Mouse (Mus musculus) hindbrain, embryonic 13.5 days (tissue): Measurements from ENCODE around the gene Nepn. TPM values are rescaled to one million over a fixed set of nuclear protein-coding genes. Genes with fewer than 3 reads are reported as not detected.

Source experiments
- ATAC-seq: fragments of 200-750 bp; cut with Nextera tagmentation; 2 replicates; pipeline ENCODE4 v1.8.0; 2017; ENCODE audit warnings: moderate TSS enrichment; ENCODE audit not compliant: low FRiP score
- H3K27ac ChIP-seq: fragments of 300-500 bp; sonication (generic); 2 replicates; pipeline ENCODE4 v1.5.1; 2015; ENCODE audit warnings: inconsistent platforms, mild to moderate bottlenecking, moderate library complexity
- H3K27me3 ChIP-seq: fragments of 300-500 bp; sonication (generic); 2 replicates; pipeline ENCODE4 v1.6.1; 2015; ENCODE audit warnings: mild to moderate bottlenecking, inconsistent platforms
- H3K36me3 ChIP-seq: fragments of 300-500 bp; sonication (generic); 2 replicates; pipeline ENCODE4 v1.6.1; 2015; ENCODE audit warnings: mild to moderate bottlenecking, inconsistent platforms
- H3K4me1 ChIP-seq: fragments of 300-500 bp; sonication (generic); replicated peaks from 2 replicates; pipeline ENCODE4 v1.6.1; 2015; ENCODE audit warnings: inconsistent platforms
- H3K4me2 ChIP-seq: fragments of 300-500 bp; sonication (generic); 2 replicates; pipeline ENCODE4 v1.6.1; 2015; ENCODE audit warnings: inconsistent platforms, mild to moderate bottlenecking, moderate library complexity
- H3K4me3 ChIP-seq: fragments of 300-500 bp; sonication (generic); 2 replicates; pipeline ENCODE4 v1.5.1; 2015; ENCODE audit warnings: mild to moderate bottlenecking, inconsistent platforms
- H3K9ac ChIP-seq: fragments of 300-500 bp; sonication (generic); 2 replicates; pipeline ENCODE4 v1.6.1; 2015; ENCODE audit warnings: mild to moderate bottlenecking, inconsistent platforms
- H3K9me3 ChIP-seq: fragments of 300-500 bp; sonication (generic); 2 replicates; pipeline ENCODE4 v1.6.1; 2016; ENCODE audit warnings: inconsistent platforms
- WGBS: fragments of 180-500 bp; shearing (Covaris S2); methylation state at CpG from one replicate; pipeline ENCODE4 v1.1.7; 2015; 5-methylcytosine and 5-hydroxymethylcytosine counted together
- polyA plus RNA-seq: library from polyadenylated mRNA; unstranded; fragments of >200 nt; fragmentation: Nextera tagmentation; extraction: Ambion mirVana; gene quantifications from 2 replicates; pipeline ENCODE4 v1.2.1, GENCODE M21; 2015

Nepn gene
- polyA plus RNA-seq, 1 experiment from 2014 or later: not detected

GRCm38 (mm10) chr10:52415020-52415419, 26.2 kb downstream of the Nepn start:
- Histone ChIP-seq H3K27me3 (0 out of 2 replicates have a peak, but pooled peaks cover 4% of the 10 kb centered on the region), H3K27ac (no peak overlapping the region), H3K9ac (no peak overlapping the region), H3K4me1 (peaks cover 22% of the 10 kb centered on the region), H3K9me3 (no peaks in the 10 kb centered on the region), H3K4me2 (no peak overlapping the region), H3K36me3 (no peaks in the 10 kb centered on the region), H3K4me3 (no peak overlapping the region)
- no peak for ATAC-seq
- 78% methylated on average over 2 of the region's 2 CpGs for WGBS

- no peaks in the 10 kb centered on the region for H3K9me3 ChIP-seq
- WGBS: 73% methylated on average over 2 of the region's 2 CpGs
- H3K4me1 ChIP-seq: peaks cover 30% of the 10 kb centered on the region
- peak overlapping the region; percentile 70 for H3K4me3 ChIP-seq
- H3K4me2 ChIP-seq: peak overlapping the region; percentile 52
- peak overlapping the region; percentile 53 for H3K9ac ChIP-seq
- 0 out of 2 replicates have a peak, but pooled peaks cover 4% of the 10 kb centered on the region for H3K27me3 ChIP-seq
- ATAC-seq: no peak
- H3K27ac ChIP-seq: peak overlapping the region; percentile 80; the same call in 1 of the 2 replicates
- H3K36me3 ChIP-seq: no peaks in the 10 kb centered on the region
Measured at GRCm38 (mm10) chr10:52416458-52416857, 27.7 kb downstream of the Nepn start.

- no peaks in the 10 kb centered on the region for H3K9me3 ChIP-seq
- peaks cover 34% of the 10 kb centered on the region for H3K4me1 ChIP-seq
- H3K27me3 ChIP-seq: 0 out of 2 replicates have a peak, but pooled peaks cover 4% of the 10 kb centered on the region
- H3K36me3 ChIP-seq: no peaks in the 10 kb centered on the region
- H3K27ac ChIP-seq: peak within 1 kb of the TSS; percentile 97
- WGBS: under 1% methylated on average over 69 of the region's 79 CpGs
- H3K4me2 ChIP-seq: peak within 1 kb of the TSS; percentile 78
- H3K4me3 ChIP-seq: peak within 1 kb of the TSS; percentile 70
- peak within 1 kb of the TSS; percentile 80 for H3K9ac ChIP-seq
- peak; percentile 99 for ATAC-seq
Measured at GRCm38 (mm10) chr10:52417299-52417997, 28.7 kb downstream of the Nepn start, which contains the start of gene Nus1. TSS of gene Nus1 (plus strand) at chr10:52417547.

- H3K27me3 ChIP-seq: 0 out of 2 replicates have a peak, but pooled peaks cover 4% of the 10 kb centered on the region
- peak overlapping the region; percentile 78 for H3K4me2 ChIP-seq
- H3K4me3 ChIP-seq: peak overlapping the region; percentile 70
- peak; percentile 64 for ATAC-seq
- peaks cover 34% of the 10 kb centered on the region for H3K4me1 ChIP-seq
- 2% methylated on average over 39 of the region's 39 CpGs for WGBS
- H3K9ac ChIP-seq: peak overlapping the region; percentile 80
- no peaks in the 10 kb centered on the region for H3K36me3 ChIP-seq
- H3K27ac ChIP-seq: peak overlapping the region; percentile 97
- H3K9me3 ChIP-seq: no peaks in the 10 kb centered on the region
Measured at GRCm38 (mm10) chr10:52417998-52418860, 29.5 kb downstream of the Nepn start.

GRCm38 (mm10) chr10:52418931-52419330, 30.2 kb downstream of the Nepn start:
- no peak overlapping the region for H3K27ac ChIP-seq

GRCm38 (mm10) chr10:52419402-52419801, 30.6 kb downstream of the Nepn start:
- Histone ChIP-seq H3K4me3 (peak overlapping the region; percentile 70; the same call in 1 of the 2 replicates), H3K9me3 (no peaks in the 10 kb centered on the region), H3K9ac (peak overlapping the region; percentile 80), H3K4me2 (peak overlapping the region; percentile 78), H3K36me3 (no peaks in the 10 kb centered on the region), H3K4me1 (peaks cover 34% of the 10 kb centered on the region), H3K27me3 (0 out of 2 replicates have a peak, but pooled peaks cover 4% of the 10 kb centered on the region), H3K27ac (no peak overlapping the region)
- ATAC-seq: no peak
- 72% methylated on average over 4 of the region's 4 CpGs for WGBS

More at GRCm38 (mm10) chr10:52418931-52419330, 30.2 kb downstream of the Nepn start:
- peak overlapping the region; percentile 78 for H3K4me2 ChIP-seq
- peak overlapping the region; percentile 70 for H3K4me3 ChIP-seq
- H3K9ac ChIP-seq: peak overlapping the region; percentile 80
- H3K9me3 ChIP-seq: no peaks in the 10 kb centered on the region
- 0 out of 2 replicates have a peak, but pooled peaks cover 4% of the 10 kb centered on the region for H3K27me3 ChIP-seq
- no peaks in the 10 kb centered on the region for H3K36me3 ChIP-seq
- H3K4me1 ChIP-seq: peaks cover 34% of the 10 kb centered on the region
- 71% methylated on average over 5 of the region's 5 CpGs for WGBS
- no peak for ATAC-seq

GRCm38 (mm10) chr10:52420526-52420925, 31.8 kb downstream of the Nepn start:
- H3K9ac ChIP-seq: no peak overlapping the region
- no peak overlapping the region for H3K4me3 ChIP-seq
- ATAC-seq: no peak
- no peaks in the 10 kb centered on the region for H3K9me3 ChIP-seq
- no peak overlapping the region for H3K4me2 ChIP-seq
- no peaks in the 10 kb centered on the region for H3K36me3 ChIP-seq
- H3K27ac ChIP-seq: no peak overlapping the region
- H3K27me3 ChIP-seq: 0 out of 2 replicates have a peak, but pooled peaks cover 3% of the 10 kb centered on the region
- H3K4me1 ChIP-seq: peaks cover 34% of the 10 kb centered on the region
- WGBS: 94% methylated on average over 1 of the region's 1 CpGs

GRCm38 (mm10) chr10:52421716-52422115, 32.9 kb downstream of the Nepn start:
- Histone ChIP-seq H3K36me3 (no peaks in the 10 kb centered on the region), H3K9ac (no peak overlapping the region), H3K27ac (no peak overlapping the region), H3K4me3 (no peak overlapping the region), H3K4me2 (no peak overlapping the region), H3K27me3 (no peaks in the 10 kb centered on the region), H3K9me3 (no peaks in the 10 kb centered on the region), H3K4me1 (peaks cover 30% of the 10 kb centered on the region)
- WGBS: 90% methylated on average over 6 of the region's 6 CpGs
- no peak for ATAC-seq

GRCm38 (mm10) chr10:52423097-52423496, 34.3 kb downstream of the Nepn start:
- Histone ChIP-seq H3K9ac (no peak overlapping the region), H3K4me2 (no peak overlapping the region), H3K9me3 (no peaks in the 10 kb centered on the region), H3K27ac (no peak overlapping the region), H3K4me3 (no peak overlapping the region), H3K27me3 (no peaks in the 10 kb centered on the region), H3K4me1 (peaks cover 38% of the 10 kb centered on the region), H3K36me3 (no peaks in the 10 kb centered on the region)
- ATAC-seq: no peak
- WGBS: 84% methylated on average over 2 of the region's 2 CpGs

- ATAC-seq: no peak
- H3K4me1 ChIP-seq: peaks cover 14% of the 10 kb centered on the region
- no peaks in the 10 kb centered on the region for H3K9me3 ChIP-seq
- no peak overlapping the region for H3K9ac ChIP-seq
- no peaks in the 10 kb centered on the region for H3K27me3 ChIP-seq
- WGBS: 92% methylated on average over 7 of the region's 7 CpGs
- no peak overlapping the region for H3K27ac ChIP-seq
- H3K4me3 ChIP-seq: no peak overlapping the region
- H3K36me3 ChIP-seq: peaks cover 17% of the 10 kb centered on the region
- H3K4me2 ChIP-seq: no peak overlapping the region
Measured at GRCm38 (mm10) chr10:52426314-52426980, 37.7 kb downstream of the Nepn start.

GRCm38 (mm10) chr10:52427634-52428415, 39.1 kb downstream of the Nepn start:
- Histone ChIP-seq H3K4me2 (no peak overlapping the region), H3K27me3 (no peaks in the 10 kb centered on the region), H3K4me1 (peaks cover 10% of the 10 kb centered on the region), H3K36me3 (peaks cover 29% of the 10 kb centered on the region), H3K4me3 (no peak overlapping the region), H3K9me3 (no peaks in the 10 kb centered on the region), H3K9ac (no peak overlapping the region), H3K27ac (no peak overlapping the region)
- WGBS: 53% methylated on average over 2 of the region's 2 CpGs
- ATAC-seq: no peak
